Mouse (Mus musculus) liver, postnatal 0 days (tissue): ENCODE results near the gene Fbxo22. TPM values are rescaled to one million over a fixed set of nuclear protein-coding genes. Genes with fewer than 3 reads are reported as not detected.

Experiments
- ATAC-seq: fragments of 200-750 bp; cut with Nextera tagmentation; 2 replicates; pipeline ENCODE4 v1.8.0; 2017; ENCODE audit warnings: mild to moderate bottlenecking, moderate library complexity
- DNase-seq: peaks from one replicate; pipeline ENCODE4 v3.0.0-alpha.2; 2016
- H3K27ac ChIP-seq: fragments of 300-500 bp; sonication (generic); 2 replicates; pipeline ENCODE4 v1.5.1; 2014; ENCODE audit warnings: antibody characterized with exemption, moderate library complexity, mild to moderate bottlenecking, low read depth
- H3K27me3 ChIP-seq: fragments of 300-500 bp; sonication (generic); 2 replicates; pipeline ENCODE4 v1.6.1; 2014; ENCODE audit warnings: low read length, control low read depth, mixed read lengths; ENCODE audit not compliant: insufficient read depth
- H3K36me3 ChIP-seq: fragments of 300-500 bp; sonication (generic); replicated peaks from 2 replicates; pipeline ENCODE4 v1.6.1; 2014; ENCODE audit warnings: mild to moderate bottlenecking, control low read depth, low read length, moderate library complexity, mixed read lengths; ENCODE audit not compliant: insufficient read depth
- H3K4me1 ChIP-seq: fragments of 300-500 bp; sonication (generic); 2 replicates; pipeline ENCODE4 v1.6.1; 2014; ENCODE audit warnings: antibody characterized with exemption, mild to moderate bottlenecking, control low read depth; ENCODE audit not compliant: insufficient read depth
- H3K4me2 ChIP-seq: fragments of 300-500 bp; sonication (generic); 2 replicates; pipeline ENCODE4 v1.6.1; 2014; ENCODE audit warnings: low read depth, mild to moderate bottlenecking, low read length, moderate library complexity, mixed read lengths
- H3K4me3 ChIP-seq: fragments of 300-500 bp; sonication (generic); 2 replicates; pipeline ENCODE4 v1.5.1; 2014; ENCODE audit warnings: low read depth, low read length
- H3K9ac ChIP-seq: fragments of 300-500 bp; sonication (generic); replicated peaks from 2 replicates; pipeline ENCODE4 v1.6.1; 2014; ENCODE audit warnings: mild to moderate bottlenecking, moderate library complexity
- H3K9me3 ChIP-seq: fragments of 300-500 bp; sonication (generic); 2 replicates; pipeline ENCODE4 v1.6.1; 2016; ENCODE audit warnings: mild to moderate bottlenecking, control low read depth, low read length, mixed read lengths
- CTCF ChIP-seq: sonication (generic); IDR thresholded peaks from 2 replicates; pipeline ENCODE4 v1.5.1; 2016; ENCODE audit warnings: antibody characterized with exemption, low read depth
- EP300 ChIP-seq: IDR thresholded peaks from 2 replicates; pipeline ENCODE4 v1.6.1; 2016; ENCODE audit warnings: antibody characterized with exemption, low read depth, mild to moderate bottlenecking
- WGBS: fragments of 180-500 bp; shearing (Covaris S2); extraction: QIAGEN DNeasy Blood & Tissue Kit; methylation state at CpG from one replicate; pipeline ENCODE4 v1.1.7; 2014; ENCODE audit not compliant: insufficient replicate concordance; 5-methylcytosine and 5-hydroxymethylcytosine counted together
- polyA plus RNA-seq: library from polyadenylated mRNA; unstranded; fragments of >200 nt; fragmentation: Nextera tagmentation; extraction: Ambion mirVana; gene quantifications from 2 replicates; pipeline ENCODE4 v1.2.1, GENCODE M21; 2015

The Fbxo22 gene
- polyA plus RNA-seq, 1 experiment from 2014 or later, result 25.0 TPM

GRCm38 (mm10) chr9:55217381-55217780 is 8.7 kb downstream of the Fbxo22 start:
- no peak for ATAC-seq
- H3K36me3 ChIP-seq, result peaks cover 84% of the 10 kb centered on the region
- H3K9me3 ChIP-seq, result no peaks in the 10 kb centered on the region
- no peak overlapping the region for H3K27ac ChIP-seq
- TF ChIP-seq CTCF (no peak), EP300 (no peak)
- DNase-seq, result no peak
- WGBS, result 70% methylated on average over 3 of the region's 3 CpGs
- H3K4me2 ChIP-seq, result no peak overlapping the region
- H3K9ac ChIP-seq, result no peak overlapping the region
- no peaks in the 10 kb centered on the region for H3K27me3 ChIP-seq
- peaks cover 10% of the 10 kb centered on the region for H3K4me1 ChIP-seq
- no peak overlapping the region for H3K4me3 ChIP-seq

GRCm38 (mm10) chr9:55225165-55225737 is 16.5 kb downstream of the Fbxo22 start:
- H3K36me3 ChIP-seq, result peaks cover 46% of the 10 kb centered on the region
- 84% methylated on average over 7 of the region's 7 CpGs for WGBS
- ATAC-seq (no peak), DNase-seq (no peak)
- TF ChIP-seq EP300 (no peak), CTCF (no peak)
- no peak overlapping the region for H3K4me3 ChIP-seq
- H3K27ac ChIP-seq, result peak overlapping the region; percentile 16; the same call in 1 of the 2 replicates
- no peaks in the 10 kb centered on the region for H3K27me3 ChIP-seq
- no peak overlapping the region for H3K4me2 ChIP-seq
- H3K9ac ChIP-seq, result no peak overlapping the region
- no peaks in the 10 kb centered on the region for H3K9me3 ChIP-seq
- H3K4me1 ChIP-seq, result peaks cover 6% of the 10 kb centered on the region; the same call in 1 of the 2 replicates

GRCm38 (mm10) chr9:55226251-55226650 is 17.5 kb downstream of the Fbxo22 start:
- WGBS, result 85% methylated on average over 3 of the region's 3 CpGs

GRCm38 (mm10) chr9:55228149-55228548 is 19.4 kb downstream of the Fbxo22 start:
- Histone ChIP-seq H3K4me3 (no peak overlapping the region), H3K27ac (no peak overlapping the region), H3K4me1 (peaks cover 9% of the 10 kb centered on the region; the same call in 1 of the 2 replicates), H3K4me2 (no peak overlapping the region), H3K9me3 (no peaks in the 10 kb centered on the region), H3K27me3 (no peaks in the 10 kb centered on the region), H3K9ac (no peak overlapping the region), H3K36me3 (peaks cover 19% of the 10 kb centered on the region)
- WGBS, result 77% methylated on average over 4 of the region's 4 CpGs
- DNase-seq (no peak), ATAC-seq (no peak)
- TF ChIP-seq CTCF, result no peak
- TF ChIP-seq EP300, result no peak

More at GRCm38 (mm10) chr9:55226251-55226650, 17.5 kb downstream of the Fbxo22 start:
- H3K9me3 ChIP-seq, result no peaks in the 10 kb centered on the region
- TF ChIP-seq EP300, result no peak
- no peak for TF ChIP-seq CTCF
- DNase-seq (no peak), ATAC-seq (no peak)
- H3K4me3 ChIP-seq, result no peak overlapping the region
- no peak overlapping the region for H3K27ac ChIP-seq
- H3K27me3 ChIP-seq, result no peaks in the 10 kb centered on the region
- H3K9ac ChIP-seq, result no peak overlapping the region
- no peak overlapping the region for H3K4me2 ChIP-seq
- peaks cover 36% of the 10 kb centered on the region for H3K36me3 ChIP-seq
- H3K4me1 ChIP-seq, result peaks cover 6% of the 10 kb centered on the region; the same call in 1 of the 2 replicates

- no peak overlapping the region for H3K4me2 ChIP-seq
- TF ChIP-seq CTCF, result 0 out of 2 replicates have a peak, but pooled peaks have one; percentile 17
- no peak for TF ChIP-seq EP300
- peaks cover 9% of the 10 kb centered on the region; the same call in 1 of the 2 replicates for H3K4me1 ChIP-seq
- peaks cover 14% of the 10 kb centered on the region for H3K36me3 ChIP-seq
- H3K4me3 ChIP-seq, result no peak overlapping the region
- H3K27ac ChIP-seq, result no peak overlapping the region
- no peak for ATAC-seq
- WGBS, result 61% methylated on average over 10 of the region's 10 CpGs
- DNase-seq, result no peak
- H3K9me3 ChIP-seq, result no peaks in the 10 kb centered on the region
- H3K27me3 ChIP-seq, result no peaks in the 10 kb centered on the region
- no peak overlapping the region for H3K9ac ChIP-seq
Measured at GRCm38 (mm10) chr9:55229010-55229409, 20.3 kb downstream of the Fbxo22 start.

GRCm38 (mm10) chr9:55231544-55231943 is 22.8 kb downstream of the Fbxo22 start:
- DNase-seq (no peak), ATAC-seq (no peak)
- Histone ChIP-seq H3K4me2 (no peak overlapping the region), H3K4me1 (peaks cover 3% of the 10 kb centered on the region; the same call in 1 of the 2 replicates), H3K27me3 (no peaks in the 10 kb centered on the region), H3K9me3 (0 out of 2 replicates have a peak, but pooled peaks cover 2% of the 10 kb centered on the region), H3K27ac (no peak overlapping the region), H3K9ac (no peak overlapping the region), H3K36me3 (peaks cover 3% of the 10 kb centered on the region), H3K4me3 (no peak overlapping the region)
- TF ChIP-seq CTCF, result peak; percentile 44
- TF ChIP-seq EP300, result no peak
- WGBS, result 63% methylated on average over 6 of the region's 6 CpGs
